Mouse (Mus musculus): ENCODE data around the gene Ppp1r1b. TPM values are rescaled to one million over a fixed set of nuclear protein-coding genes. Genes with fewer than 3 reads are reported as not detected.

Gene Ppp1r1b
- total RNA-seq, 4 experiments from 2014 or later = 52.5 to 55.9 (median 53.3) TPM

DNA sequence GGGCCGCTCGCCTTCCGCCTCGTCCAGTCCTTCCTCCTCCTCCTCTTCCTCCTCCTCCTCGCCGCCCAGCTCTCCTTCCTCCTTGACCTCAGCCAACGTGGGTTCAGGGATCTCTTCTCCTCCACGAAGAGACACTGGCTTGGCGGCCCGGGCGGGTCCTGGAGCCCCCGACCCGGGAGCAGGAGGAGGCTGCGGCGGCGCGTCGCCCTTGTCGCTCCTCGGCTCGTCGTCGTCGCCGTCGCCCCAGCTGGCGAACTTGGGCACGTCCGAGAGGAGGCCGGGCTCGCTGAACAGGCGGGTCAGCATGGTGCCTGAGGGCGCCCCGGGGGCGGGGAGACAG lies 20.2 kb upstream of the Ppp1r1b start:
- peak in 1 of 2 experiments; percentile 26 for DNase-seq (ENCODE audit: low spot score in 2 of 2)

DNA sequence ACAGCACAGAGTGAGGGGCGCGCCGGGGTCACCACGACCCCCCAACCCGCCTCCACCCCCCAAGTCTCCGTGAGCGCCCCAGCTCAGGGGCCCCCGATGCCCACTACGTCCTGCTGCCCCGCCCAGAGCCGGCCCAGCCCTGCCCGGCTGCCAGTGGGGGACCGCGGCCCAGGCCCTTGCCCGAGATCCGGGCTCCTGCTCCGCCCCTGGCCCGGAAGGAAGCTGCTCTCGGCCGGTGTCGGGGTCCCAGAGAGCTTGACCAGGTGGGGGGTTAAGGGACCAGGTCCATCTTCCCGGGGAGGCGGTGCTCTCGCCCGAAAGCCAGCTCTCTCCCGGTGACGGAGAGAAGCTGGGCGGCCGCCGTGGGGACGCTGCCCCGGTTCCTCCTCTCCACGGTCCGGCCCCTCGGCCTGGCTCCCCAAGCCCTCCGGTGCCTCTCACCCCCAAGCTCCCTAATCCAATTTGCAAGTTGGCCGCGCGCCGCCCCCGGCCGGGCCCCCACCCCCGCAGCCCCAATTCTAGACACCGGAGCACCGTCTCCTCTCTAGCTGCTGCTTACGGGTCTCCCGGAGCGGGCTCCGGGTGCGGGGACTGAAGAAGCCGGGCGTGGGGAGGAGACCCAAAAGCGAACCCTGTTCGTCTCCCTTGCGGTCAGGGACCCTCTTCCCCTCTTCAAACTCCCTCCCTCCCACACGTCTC lies 19.7 kb upstream of the Ppp1r1b start:
- DNase-seq (ENCODE audit: low spot score in 2 of 2) = peak in 1 of 2 experiments; percentile 11

DNA sequence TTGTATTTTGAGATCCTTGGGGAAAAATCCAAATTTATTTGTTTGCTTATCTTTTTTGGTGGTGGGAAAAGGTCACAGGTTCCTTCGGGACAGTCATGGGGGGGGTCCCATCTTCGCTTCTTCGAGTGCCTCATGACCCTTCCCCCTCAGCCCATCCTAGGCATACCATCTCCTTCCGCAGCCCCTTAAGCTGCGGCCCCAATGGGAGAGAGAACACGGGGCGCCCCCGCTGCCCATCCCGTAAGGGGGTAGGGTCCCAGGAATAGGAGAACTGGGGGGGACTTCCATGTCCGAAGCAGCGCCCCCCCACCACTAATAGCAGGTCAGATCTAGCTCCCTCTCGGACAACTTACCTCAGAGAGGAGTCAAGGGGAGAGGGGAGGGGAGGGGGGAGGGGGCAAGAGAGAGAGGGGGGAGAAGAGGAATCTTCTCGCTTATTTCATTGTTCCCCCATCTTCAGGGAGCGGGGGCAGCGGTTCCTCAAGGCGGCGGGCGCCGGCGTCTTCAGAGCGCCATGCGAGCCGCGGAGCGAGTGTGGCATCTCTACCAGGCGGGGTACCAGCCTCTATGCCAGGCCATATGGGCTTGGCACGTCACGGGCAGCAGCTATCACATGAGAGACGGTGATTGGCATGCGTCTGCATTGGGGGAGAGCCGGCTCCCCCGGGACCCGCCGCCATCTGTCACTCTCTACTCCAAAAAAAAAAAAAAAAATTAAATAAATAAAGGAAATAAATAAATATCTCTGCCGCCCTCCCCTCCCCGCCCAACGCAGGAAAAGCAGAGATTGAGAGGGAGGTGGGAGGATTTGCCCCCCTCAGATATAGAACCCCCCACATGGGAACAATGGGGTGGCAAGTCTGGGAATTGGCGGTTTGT lies 18.9 kb upstream of the Ppp1r1b start, which contains the start of gene Neurod2:
Gene Neurod2 (minus strand): TSS at position 568 of the 879 bp plus-strand sequence.
- peak; percentile 83 to 87 for DNase-seq (ENCODE audit: low spot score in 2 of 2)

DNA sequence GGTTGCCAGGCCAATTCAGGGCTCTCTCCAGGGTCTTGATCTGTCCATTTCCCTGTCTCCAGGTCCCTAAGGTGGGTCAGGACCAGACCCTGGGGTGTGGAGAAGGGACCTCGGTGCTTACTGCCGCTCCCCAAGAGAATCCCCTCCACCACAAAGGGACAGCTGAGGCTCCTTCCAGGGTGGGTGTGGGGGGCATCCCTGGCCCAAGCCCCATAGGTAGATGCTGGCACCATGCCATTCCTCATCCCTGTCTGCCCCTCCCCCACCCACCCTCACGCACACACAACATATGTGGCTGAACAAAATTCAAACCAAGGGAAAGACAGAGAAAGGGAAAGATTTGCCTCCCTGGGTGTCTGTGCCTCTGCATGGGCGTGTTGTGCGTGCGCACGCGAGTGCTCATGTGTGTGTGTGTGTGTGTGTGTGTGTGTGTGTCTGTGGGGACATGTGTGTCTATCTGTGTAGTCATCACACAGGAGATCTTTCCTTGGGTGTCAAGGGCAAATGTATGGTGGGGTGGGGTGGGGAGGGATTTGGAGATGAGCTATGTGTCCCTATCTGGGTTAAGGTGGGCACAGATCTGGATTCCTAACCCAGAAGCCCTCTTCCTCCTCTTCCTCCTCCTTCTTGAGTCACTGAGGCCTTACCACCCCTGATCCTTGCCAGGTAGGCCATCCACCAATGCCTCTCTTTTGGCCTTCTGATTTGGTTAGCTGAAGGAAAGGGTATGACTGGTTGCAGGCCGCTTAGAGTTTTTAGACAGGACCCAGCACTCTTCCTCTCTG lies 18.1 kb upstream of the Ppp1r1b start:
- DNase-seq (ENCODE audit: low spot score in 2 of 2) = peak in 1 of 2 experiments; percentile 29

DNA sequence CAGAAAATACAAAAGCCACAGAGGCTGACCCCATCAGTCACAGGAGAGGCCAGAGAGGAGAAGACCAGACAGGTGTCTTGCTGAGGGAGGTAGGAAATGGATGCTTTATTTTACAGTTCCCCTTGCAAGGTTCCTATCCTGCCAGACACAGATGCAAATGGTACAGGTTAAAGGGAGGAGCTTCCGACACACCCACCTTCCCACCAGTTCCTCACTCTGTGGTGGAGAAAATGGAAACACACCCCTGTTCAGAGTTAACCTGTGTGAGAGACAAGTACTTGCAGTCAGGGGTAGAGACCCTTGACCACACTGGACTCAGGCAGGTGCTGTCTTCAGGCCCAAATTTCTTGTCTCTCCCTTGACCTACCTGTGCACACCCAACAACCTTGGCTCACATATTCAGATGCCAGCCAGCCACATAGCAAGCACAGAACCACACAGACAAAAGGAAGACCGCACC lies 17.4 kb upstream of the Ppp1r1b start:
- peak in 1 of 2 experiments; percentile 5 for DNase-seq (ENCODE audit: low spot score in 2 of 2)

DNA sequence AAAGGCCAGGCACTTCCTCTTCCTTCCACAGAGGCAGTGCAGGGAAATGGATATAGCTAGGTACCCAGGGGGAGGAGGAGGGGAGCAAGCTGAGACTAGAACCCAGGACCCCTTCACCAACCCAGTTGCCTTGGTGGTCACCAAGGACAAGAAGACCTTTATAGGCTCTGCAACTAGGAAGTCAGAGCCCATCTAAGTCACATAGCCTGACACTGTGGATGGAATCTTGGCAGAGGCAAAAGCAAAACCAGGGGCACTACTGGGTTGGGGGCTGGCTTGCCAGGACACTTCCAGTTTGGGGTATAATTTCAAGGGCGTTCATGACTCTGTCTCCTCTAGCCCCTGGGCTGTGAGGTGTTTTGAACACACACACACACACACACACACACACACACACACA lies 16.8 kb upstream of the Ppp1r1b start:
- no peak for DNase-seq (ENCODE audit: low spot score in 2 of 2)

DNA sequence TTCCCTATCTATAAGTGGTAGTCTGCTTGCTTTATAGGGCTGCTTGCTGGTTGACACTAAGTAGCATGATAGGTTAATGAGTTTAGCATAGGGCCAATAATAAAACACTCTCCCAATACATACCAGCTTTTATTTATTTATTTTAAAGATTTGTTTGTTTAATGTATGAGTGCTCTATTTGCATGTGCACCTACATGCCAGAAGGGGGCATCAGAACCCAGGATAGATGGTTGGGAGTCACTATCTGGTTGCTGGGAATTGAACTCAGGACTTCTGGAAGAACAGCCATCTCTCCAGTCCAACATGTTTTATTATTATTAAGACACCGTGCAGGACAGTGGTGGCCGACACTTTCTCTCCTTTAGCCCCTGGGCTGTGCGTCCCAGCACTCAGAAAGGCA lies 16.0 kb upstream of the Ppp1r1b start:
- DNase-seq (ENCODE audit: low spot score in 2 of 2) = no peak

DNA sequence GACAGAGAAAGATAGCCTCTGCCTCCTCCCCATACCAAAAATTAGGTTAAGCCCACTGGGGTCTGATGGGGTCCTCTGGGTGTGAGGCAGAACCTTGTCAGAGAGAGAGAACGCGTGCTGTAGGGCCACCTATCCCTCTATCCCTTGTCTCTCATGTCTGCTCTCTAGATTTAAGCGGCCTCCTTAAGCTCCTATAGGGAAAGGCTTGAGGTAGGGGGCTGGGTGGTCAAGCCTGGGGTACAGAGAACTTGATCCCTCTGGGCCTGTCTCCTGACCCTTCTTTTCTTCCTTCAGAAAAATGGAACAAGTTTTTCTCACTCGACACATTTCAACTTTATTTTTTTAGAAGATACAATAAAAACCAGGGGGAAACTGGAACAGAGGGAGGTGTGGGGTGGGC lies 15.4 kb upstream of the Ppp1r1b start:
- no peak for DNase-seq (ENCODE audit: low spot score in 2 of 2)

DNA sequence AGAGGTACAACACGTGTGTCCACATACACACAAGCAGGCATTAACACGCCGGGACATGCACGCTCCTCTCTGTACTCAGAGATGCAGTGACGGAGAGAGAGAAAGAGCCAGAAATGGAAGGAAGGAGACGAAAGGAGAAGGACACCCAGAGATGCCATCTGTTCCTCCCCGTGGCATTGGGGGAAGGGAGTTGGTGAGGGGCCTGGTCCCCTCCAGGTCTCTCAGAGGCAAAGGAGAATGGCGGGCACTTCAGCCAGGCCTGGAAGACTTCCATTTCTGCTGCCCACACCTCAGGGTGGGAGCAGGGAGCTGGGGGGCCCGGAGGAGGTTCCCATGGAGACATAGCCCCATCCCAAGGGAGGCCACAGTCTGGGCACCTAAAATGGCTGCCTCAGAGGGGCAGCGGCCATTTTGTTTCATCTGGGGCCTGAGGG lies 14.9 kb upstream of the Ppp1r1b start:
- no peak for DNase-seq (ENCODE audit: low spot score in 2 of 2)

DNA sequence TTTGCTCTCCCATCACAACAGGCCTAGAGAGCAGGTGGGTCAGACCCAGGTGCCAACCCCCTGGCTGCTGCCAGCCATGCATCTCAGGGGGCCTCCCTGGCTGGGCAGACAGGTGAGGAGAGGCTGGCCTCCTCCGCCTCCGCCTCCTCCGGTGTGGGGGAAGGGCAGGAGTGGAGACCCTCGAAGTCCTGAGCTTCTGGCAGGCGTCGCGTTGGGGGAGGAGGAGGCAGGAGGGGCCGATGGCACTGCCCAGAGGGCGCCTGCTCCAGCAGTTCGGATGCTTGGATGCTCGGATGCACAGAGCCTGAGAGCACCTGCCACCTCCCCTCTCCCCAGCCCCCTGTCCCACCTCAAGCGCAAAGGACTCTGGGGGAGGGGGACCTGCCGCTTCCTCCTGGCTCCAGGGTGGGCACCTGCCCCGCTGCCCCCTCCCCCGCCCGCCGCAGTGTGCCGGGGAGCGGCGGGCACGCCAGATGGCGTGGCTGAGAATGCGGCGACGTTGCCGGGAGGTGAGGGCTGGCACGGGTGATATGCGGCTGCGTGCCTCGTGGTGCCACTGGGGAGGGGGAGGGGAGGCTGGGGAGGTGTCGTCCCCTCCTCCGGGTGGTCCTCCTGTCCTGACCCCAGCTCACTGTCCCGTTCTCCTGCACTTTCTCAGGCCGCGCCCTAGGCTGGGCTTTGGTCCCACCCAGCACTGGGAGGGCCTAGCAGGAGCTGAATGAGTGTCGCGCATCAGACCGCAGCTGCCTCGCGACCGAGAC lies 14.0 kb upstream of the Ppp1r1b start:
- no peak for DNase-seq (ENCODE audit: low spot score in 2 of 2)

DNA sequence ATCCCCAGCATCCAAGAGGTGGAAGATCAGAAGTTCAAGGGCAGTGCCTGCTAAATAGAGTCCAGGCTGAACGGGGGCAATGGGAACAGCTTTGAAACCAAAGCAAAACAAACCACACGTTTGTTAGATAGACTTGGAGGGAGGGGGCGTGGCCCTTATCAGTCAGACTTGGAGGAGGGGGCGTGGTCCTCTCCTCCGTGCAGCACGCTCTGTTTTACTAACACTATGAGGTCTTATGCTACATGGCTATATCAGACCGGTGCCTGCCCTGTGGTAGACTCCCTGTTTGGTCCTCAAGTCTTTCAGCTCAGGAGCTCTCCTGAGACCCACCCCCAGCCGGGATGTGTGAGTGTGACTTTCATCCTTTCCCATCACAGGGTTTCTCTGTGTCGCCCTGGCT lies 13.0 kb upstream of the Ppp1r1b start:
- DNase-seq (ENCODE audit: low spot score in 2 of 2) = no peak

DNA sequence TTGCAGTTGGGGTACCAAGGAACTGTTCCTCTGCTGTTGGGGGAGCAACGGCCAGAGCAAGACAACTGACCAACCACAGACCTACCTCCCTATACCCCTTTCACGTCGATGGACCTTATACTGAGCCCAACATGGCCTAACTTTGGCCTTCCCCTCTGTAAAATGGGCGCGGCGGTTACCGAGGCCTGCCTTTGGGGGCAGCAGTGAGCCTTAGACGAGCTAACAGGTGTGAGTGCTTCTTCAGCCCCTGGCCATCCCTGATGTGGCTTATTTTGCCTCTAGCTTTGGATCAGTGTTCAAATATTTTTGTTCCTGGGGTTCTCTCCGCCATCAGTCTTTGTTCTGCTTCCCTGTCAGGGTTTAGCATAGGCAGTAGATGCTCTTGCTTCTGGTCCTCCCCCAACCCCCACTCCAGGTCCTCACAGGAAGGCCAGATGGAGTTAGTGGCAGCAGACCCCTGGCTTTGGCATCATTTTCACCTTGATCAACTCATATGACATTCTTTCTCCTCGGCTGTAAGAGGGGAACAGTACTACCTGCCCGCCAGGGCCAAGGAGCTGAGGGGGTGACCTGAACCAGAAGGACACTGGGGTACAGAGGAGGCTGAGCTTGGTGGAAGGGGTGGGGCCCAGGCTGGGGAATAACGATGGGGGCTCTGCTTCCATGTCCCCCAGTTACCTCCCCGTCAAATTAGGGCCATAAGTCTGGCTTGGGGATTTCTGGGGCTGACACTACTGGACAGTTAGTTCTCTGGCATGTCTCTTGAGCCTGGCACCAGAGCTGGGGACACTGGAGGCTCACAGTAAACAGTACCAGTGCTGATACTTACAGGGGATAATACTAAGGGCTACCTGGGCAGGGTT lies 11.7 kb upstream of the Ppp1r1b start:
- DNase-seq (ENCODE audit: low spot score in 2 of 2) = no peak

DNA sequence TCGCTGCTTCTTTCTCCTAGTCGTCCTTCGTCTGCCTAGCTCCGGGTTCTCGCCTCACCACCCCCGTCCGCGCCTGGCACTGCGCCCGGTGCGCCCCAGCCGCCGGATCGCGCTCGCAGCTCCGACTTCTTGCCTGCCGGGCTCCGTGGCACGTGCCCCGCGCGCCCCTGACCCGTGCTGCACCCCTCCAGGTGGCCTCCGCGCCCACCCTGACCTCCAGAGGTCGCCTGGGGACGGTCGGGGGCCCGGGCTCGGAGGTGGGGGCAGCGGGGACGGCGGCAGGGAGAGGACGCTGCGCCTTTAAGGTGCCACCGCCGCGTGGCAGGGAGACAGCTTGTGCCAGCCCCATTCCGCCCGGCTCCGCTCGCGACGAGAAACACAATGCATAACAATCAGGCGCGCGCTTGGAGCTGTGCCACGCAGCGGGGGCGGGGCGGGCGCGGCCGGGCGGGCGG lies 9.7 kb upstream of the Ppp1r1b start:
- DNase-seq (ENCODE audit: low spot score in 2 of 2) = peak in 1 of 2 experiments; percentile 66

DNA sequence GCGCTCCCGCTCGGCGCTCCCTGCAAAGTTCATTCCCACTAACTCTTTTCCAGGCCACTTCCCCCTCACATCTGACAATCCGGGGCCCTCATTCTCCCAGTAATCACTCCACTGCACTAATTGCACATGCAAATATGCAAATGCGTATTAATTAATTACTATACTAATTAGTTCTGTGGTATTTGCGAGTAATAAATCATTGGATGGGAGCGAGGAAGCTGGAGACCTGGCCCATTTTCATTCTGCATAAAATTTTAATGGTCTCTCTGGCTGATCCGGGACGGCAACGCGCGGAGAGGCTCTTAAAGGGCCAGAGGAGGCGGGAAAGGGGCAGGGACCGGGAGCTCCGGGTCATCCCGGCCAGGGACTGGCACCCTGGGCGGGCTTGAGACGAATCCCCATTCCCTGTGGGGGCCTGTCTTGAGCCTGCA lies 9.1 kb upstream of the Ppp1r1b start:
- no peak for DNase-seq (ENCODE audit: low spot score in 2 of 2)

DNA sequence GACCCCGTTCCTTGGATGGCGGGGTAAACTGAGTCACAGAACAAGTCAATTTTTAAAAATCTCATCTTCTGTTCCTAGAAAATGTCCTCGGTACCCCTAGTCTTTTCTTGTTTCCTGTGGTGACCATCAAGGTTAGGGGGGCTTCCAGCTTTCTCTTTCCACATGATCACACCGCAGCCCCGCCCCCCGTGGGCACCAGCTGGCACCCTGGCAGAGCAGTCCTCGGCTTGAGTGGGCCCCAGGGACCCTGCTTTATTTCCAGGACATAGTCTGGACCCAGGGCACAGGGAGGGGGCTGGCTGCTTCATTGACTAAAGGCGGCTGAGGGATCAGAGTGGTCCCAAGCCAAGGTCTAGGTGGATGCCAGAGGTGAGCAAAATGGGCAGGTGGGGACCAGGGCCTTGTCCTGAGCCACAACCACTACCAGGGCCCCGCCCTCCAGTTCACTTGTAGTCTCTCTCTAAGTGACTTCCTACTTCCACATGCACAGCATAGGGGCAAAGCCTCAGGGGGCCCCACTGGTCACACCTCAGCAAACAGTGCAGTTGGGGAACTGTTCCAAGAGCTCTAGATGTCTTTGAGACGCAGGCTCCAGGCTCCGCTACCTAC lies 8.4 kb upstream of the Ppp1r1b start:
- no peak for DNase-seq (ENCODE audit: low spot score in 2 of 2)

DNA sequence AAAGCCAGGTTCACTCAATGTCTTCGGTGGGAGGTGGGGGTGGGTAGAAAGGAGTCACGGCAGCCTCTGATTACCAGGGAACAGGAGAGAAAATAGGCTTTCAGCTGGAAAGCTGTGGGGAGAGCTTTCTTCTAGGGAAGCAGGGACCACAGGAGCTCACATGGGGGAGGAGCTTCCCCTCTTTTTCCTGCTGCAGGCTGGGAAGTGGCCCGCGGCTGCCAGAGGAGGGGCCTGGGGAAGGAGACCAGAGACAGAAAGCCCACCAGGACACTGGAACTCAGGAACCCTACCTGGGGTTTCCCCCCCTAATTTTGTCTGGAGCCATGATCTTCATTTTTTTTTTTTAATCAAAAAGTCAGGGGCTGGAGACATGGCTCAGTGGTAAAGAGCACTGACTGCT lies 7.6 kb upstream of the Ppp1r1b start:
- no peak for DNase-seq (ENCODE audit: low spot score in 2 of 2)

DNA sequence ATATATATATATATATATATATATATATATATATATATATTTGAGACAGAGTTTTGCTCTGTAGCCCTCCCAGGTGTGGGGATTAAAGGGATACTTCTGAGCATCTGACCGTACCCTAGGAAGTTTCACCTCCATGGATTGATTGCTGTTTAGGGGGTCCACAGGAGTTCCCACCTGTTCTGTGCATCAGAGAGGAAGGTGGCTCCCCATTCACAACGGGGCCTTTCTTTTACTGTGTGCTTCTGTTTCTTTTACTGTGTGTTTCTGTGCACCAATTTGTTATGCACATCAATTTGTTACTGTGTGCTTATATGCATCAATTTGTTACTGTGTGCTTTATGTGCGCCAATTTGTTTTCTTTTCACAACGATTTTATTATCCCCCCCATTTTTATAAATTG lies 7.0 kb upstream of the Ppp1r1b start:
- no peak for DNase-seq (ENCODE audit: low spot score in 2 of 2)

DNA sequence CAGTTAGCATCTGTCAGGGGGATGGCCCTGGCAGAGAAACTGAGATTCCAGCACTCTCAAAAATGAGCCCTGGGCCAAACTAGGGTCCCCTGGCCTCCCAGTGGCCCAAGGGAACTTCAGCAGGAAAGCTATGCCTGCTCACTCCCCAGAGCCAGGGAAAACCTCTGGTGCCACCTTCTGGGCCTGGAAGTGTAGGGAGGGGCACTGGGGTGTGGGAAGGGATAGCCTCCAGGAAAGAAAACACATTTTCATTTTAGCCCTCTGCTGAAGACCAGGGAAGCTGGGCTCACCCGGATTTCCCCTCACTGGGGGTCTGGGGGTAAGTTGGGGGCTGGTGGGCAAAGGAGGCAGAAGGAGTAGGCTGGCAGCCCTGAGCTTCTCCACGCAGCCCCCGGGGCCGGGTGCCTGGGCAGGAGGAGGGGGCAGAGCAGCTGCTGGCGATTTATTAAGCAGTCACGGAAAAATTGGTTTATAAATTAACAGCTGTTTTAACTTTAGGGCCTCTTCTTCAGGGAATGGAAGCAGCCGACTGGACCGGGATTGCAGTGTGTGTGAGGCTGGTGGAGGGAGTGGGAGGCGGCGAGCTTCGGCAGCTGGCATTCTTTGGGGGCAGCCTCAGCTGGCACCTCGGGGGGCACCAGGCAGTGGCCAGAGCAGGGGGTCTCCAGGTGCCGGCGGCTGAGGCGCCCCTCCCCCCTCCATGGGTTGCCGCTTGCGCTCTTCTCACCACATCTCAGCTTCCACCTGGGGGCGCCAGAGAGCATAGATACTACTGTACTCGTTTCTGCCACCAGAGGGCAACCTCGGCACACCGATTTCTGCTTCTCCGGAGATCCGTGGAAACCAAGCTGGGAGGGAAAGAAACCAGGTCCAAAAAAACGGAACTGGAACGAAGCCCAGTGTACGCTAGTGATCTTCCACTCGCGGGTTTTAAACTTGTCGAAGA lies 5.9 kb upstream of the Ppp1r1b start:
- peak; percentile 89 to 99 for DNase-seq (ENCODE audit: low spot score in 2 of 2)

All from layer of hippocampus, adult 8-10 months (tissue).